22 mouse cellular contexts compared by ENCODE assay signal in genomic region chr11:87430374-87430773, GRCm38 (mm10). TPM values are rescaled to one million over a fixed set of nuclear protein-coding genes. Genes with fewer than 3 reads are reported as not detected.
A peak's percentile ranks its signal among the peaks of the same experiment; 100 is the strongest.
DNase-seq lines count a peak whose midpoint lies in the region; ATAC-seq and TF ChIP-seq lines count a peak whose summit lies in the region.
"Had no signal": no experiment of that assay in that cellular context is flagged by ENCODE, and none has a peak within 500 bp of the region (broad histone marks: within the 10 kb centered on the region; RNA-seq: fewer than 3 reads in every experiment).

No protein-coding gene starts in this region.

- no peak for ATAC-seq in liver, embryonic 13.5 days (ENCODE audit: low read depth)
- no peak for ATAC-seq in liver, postnatal 0 days
- no peak for ATAC-seq in midbrain, embryonic 11.5 days (ENCODE audit: low FRiP score)
- ATAC-seq in midbrain, embryonic 13.5 days = no peak
- ATAC-seq: activated CD4-positive, CD25-positive, alpha-beta regulatory T cell, adult 4 months; CD4-positive, CD25-positive, alpha-beta regulatory T cell, adult 4 months; Patski had no signal

- no peak overlapping the region for H3K4me3 ChIP-seq in heart, embryonic 10.5 days
- H3K4me3 ChIP-seq in liver, embryonic 13.5 days (replicated peaks) = no peak overlapping the region
- H3K4me3 ChIP-seq in liver, postnatal 0 days (ENCODE audit: low read depth, low read length) = no peak overlapping the region
- H3K4me3 ChIP-seq in midbrain, embryonic 11.5 days (ENCODE audit: low read depth, low read length) = no peak overlapping the region
- no peak overlapping the region for H3K4me3 ChIP-seq in midbrain, embryonic 13.5 days (replicated peaks)

- H3K36me3 ChIP-seq in heart, embryonic 10.5 days = no peaks in the 10 kb centered on the region
- no peaks in the 10 kb centered on the region for H3K36me3 ChIP-seq in liver, embryonic 13.5 days
- H3K36me3 ChIP-seq in liver, postnatal 0 days (replicated peaks; ENCODE audit: insufficient read depth, low read length) = no peaks in the 10 kb centered on the region
- H3K36me3 ChIP-seq in midbrain, embryonic 11.5 days (ENCODE audit: control insufficient read depth, insufficient read depth, low read length) = no peaks in the 10 kb centered on the region
- H3K36me3 ChIP-seq in midbrain, embryonic 13.5 days = no peaks in the 10 kb centered on the region
- H3K36me3 ChIP-seq: G1E had no signal

- no peak for TF ChIP-seq CTCF in liver, postnatal 0 days (IDR thresholded peaks at IDR 0.05; ENCODE audit: low read depth)

- H3K4me1 ChIP-seq in heart, embryonic 10.5 days = 0 out of 2 replicates have a peak, but pooled peaks cover 13% of the 10 kb centered on the region
- H3K4me1 ChIP-seq in liver, embryonic 13.5 days (replicated peaks) = peaks cover 41% of the 10 kb centered on the region
- peaks cover 5% of the 10 kb centered on the region; the same call in 1 of the 2 replicates for H3K4me1 ChIP-seq in liver, postnatal 0 days (ENCODE audit: insufficient read depth)
- no peaks in the 10 kb centered on the region for H3K4me1 ChIP-seq in midbrain, embryonic 11.5 days (ENCODE audit: control insufficient read depth, insufficient read depth, low read length)
- H3K4me1 ChIP-seq in midbrain, embryonic 13.5 days (replicated peaks) = peaks cover 5% of the 10 kb centered on the region

- no peak overlapping the region for H3K4me2 ChIP-seq in liver, embryonic 13.5 days
- no peak overlapping the region for H3K4me2 ChIP-seq in liver, postnatal 0 days (ENCODE audit: low read depth, low read length)
- H3K4me2 ChIP-seq in midbrain, embryonic 11.5 days = no peak overlapping the region
- no peak overlapping the region for H3K4me2 ChIP-seq in midbrain, embryonic 13.5 days (replicated peaks)

- H3K9me3 ChIP-seq in heart, embryonic 10.5 days = no peaks in the 10 kb centered on the region
- no peaks in the 10 kb centered on the region for H3K9me3 ChIP-seq in liver, embryonic 13.5 days (replicated peaks)
- no peaks in the 10 kb centered on the region for H3K9me3 ChIP-seq in liver, postnatal 0 days (ENCODE audit: low read length)
- H3K9me3 ChIP-seq in midbrain, embryonic 11.5 days (ENCODE audit: control insufficient read depth, low read length) = no peaks in the 10 kb centered on the region
- no peaks in the 10 kb centered on the region for H3K9me3 ChIP-seq in midbrain, embryonic 13.5 days
- H3K9me3 ChIP-seq: G1E had no signal

- DNase-seq in heart, embryonic 10.5 days (ENCODE audit: low spot score) = peak; percentile 63
- DNase-seq in heart, postnatal 4 days = no peak
- DNase-seq in liver, embryonic 13.5 days = no peak
- no peak for DNase-seq in liver, postnatal 0 days
- peak; percentile 59 for DNase-seq in midbrain, embryonic 11.5 days (ENCODE audit: low spot score, missing footprints)
- DNase-seq: adrenal gland, adult 2 months; adrenal gland, adult 8-10 months; adrenal gland, postnatal 10 days; adrenal gland, postnatal 14 days; adrenal gland, postnatal 25 days; adrenal gland, postnatal 36 days; B cell, adult 2 months; cerebellum, adult 11 months; cerebellum, adult 11-12 months; cerebellum, adult 18-20 months had no signal

- no peaks in the 10 kb centered on the region for H3K27me3 ChIP-seq in heart, embryonic 10.5 days (ENCODE audit: insufficient read depth, poor library complexity, severe bottlenecking)
- H3K27me3 ChIP-seq in liver, embryonic 13.5 days = no peaks in the 10 kb centered on the region
- H3K27me3 ChIP-seq in liver, postnatal 0 days (ENCODE audit: insufficient read depth, low read length) = no peaks in the 10 kb centered on the region
- no peaks in the 10 kb centered on the region for H3K27me3 ChIP-seq in midbrain, embryonic 11.5 days (ENCODE audit: control insufficient read depth, insufficient read depth, low read length)
- H3K27me3 ChIP-seq in midbrain, embryonic 13.5 days = no peaks in the 10 kb centered on the region
- H3K27me3 ChIP-seq: CH12.LX, Patski had no signal

- TF ChIP-seq EP300 in liver, postnatal 0 days (IDR thresholded peaks at IDR 0.05; ENCODE audit: low read depth) = no peak

- no peak overlapping the region for H3K27ac ChIP-seq in heart, embryonic 10.5 days
- peak overlapping the region; percentile 6; the same call in 1 of the 2 replicates for H3K27ac ChIP-seq in liver, embryonic 13.5 days
- H3K27ac ChIP-seq in liver, postnatal 0 days (ENCODE audit: low read depth) = no peak overlapping the region
- H3K27ac ChIP-seq in midbrain, embryonic 11.5 days (ENCODE audit: low read depth, low read length) = no peak overlapping the region
- H3K27ac ChIP-seq in midbrain, embryonic 13.5 days = no peak overlapping the region

- H3K9ac ChIP-seq in liver, embryonic 13.5 days = no peak overlapping the region
- no peak overlapping the region for H3K9ac ChIP-seq in liver, postnatal 0 days (replicated peaks)
- H3K9ac ChIP-seq in midbrain, embryonic 11.5 days (ENCODE audit: low read length) = no peak overlapping the region
- no peak overlapping the region for H3K9ac ChIP-seq in midbrain, embryonic 13.5 days (replicated peaks)

- WGBS in heart, embryonic 10.5 days = 75% methylated on average over 2 of the region's 2 CpGs
- whole genome bisulfite sequencing in liver, embryonic 13.5 days (ENCODE audit: insufficient replicate concordance) = 75% methylated on average over 2 of the region's 2 CpGs
- WGBS in liver, postnatal 0 days (ENCODE audit: insufficient replicate concordance) = 80% methylated on average over 2 of the region's 2 CpGs
- WGBS in midbrain, embryonic 11.5 days = 67% methylated on average over 2 of the region's 2 CpGs
- WGBS in midbrain, embryonic 13.5 days = 88% methylated on average over 2 of the region's 2 CpGs

RNA-seq across cellular contexts. Expression of gene Tex14, which starts 25.5 kb away (rescaled TPM):
- polyA plus RNA-seq in heart, embryonic 10.5 days (2016; fragmentation: Nextera tagmentation; extraction: Ambion mirVana) = 0.22 and 0.31 TPM in 2 replicates
- total RNA-seq in heart, postnatal 4 days (2021) = not detected
- 0.10 and 0.15 TPM in 2 replicates for polyA plus RNA-seq in liver, embryonic 13.5 days (2015; fragmentation: Nextera tagmentation; extraction: Ambion mirVana)
- polyA plus RNA-seq in liver, postnatal 0 days (2015; fragmentation: Nextera tagmentation; extraction: Ambion mirVana) = 0.24 TPM in 1 of 2 replicates, not detected in the other
- polyA plus RNA-seq in midbrain, embryonic 11.5 days (2014; fragmentation: Nextera tagmentation; extraction: Ambion mirVana) = 0.21 and 0.30 TPM in 2 replicates
- polyA plus RNA-seq in midbrain, embryonic 13.5 days (2015; fragmentation: Nextera tagmentation; extraction: Ambion mirVana) = 0.19 and 0.38 TPM in 2 replicates
- polyA plus RNA-seq: C2C12, G1E had no signal

RNA-seq across cellular contexts. Expression of gene Rad51c, which starts 25.6 kb away (rescaled TPM):
- polyA plus RNA-seq in heart, embryonic 10.5 days (2016; fragmentation: Nextera tagmentation; extraction: Ambion mirVana) = 11.2 and 12.1 TPM in 2 replicates
- total RNA-seq in heart, postnatal 4 days (2021) = 10 to 100 TPM; 10.5 to 11.1 TPM
- 5.0 and 5.6 TPM in 2 replicates for polyA plus RNA-seq in liver, embryonic 13.5 days (2015; fragmentation: Nextera tagmentation; extraction: Ambion mirVana)
- polyA plus RNA-seq in liver, postnatal 0 days (2015; fragmentation: Nextera tagmentation; extraction: Ambion mirVana) = 1.6 and 2.6 TPM in 2 replicates
- 13.6 and 15.7 TPM in 2 replicates for polyA plus RNA-seq in midbrain, embryonic 11.5 days (2014; fragmentation: Nextera tagmentation; extraction: Ambion mirVana)
- polyA plus RNA-seq in midbrain, embryonic 13.5 days (2015; fragmentation: Nextera tagmentation; extraction: Ambion mirVana) = 5.9 and 6.3 TPM in 2 replicates

Comparison
In these comparisons a context has a peak if more than half of its experiments do, and no peak if none do; other contexts are left out.
1. DNase-seq: peak in heart, embryonic 10.5 days (single experiment) and midbrain, embryonic 11.5 days (single experiment); none in heart, postnatal 4 days (single experiment), liver, embryonic 13.5 days (single experiment) and liver, postnatal 0 days (single experiment).